Mouse (Mus musculus): ENCODE data around the gene P2rx3. TPM values are rescaled to one million over a fixed set of nuclear protein-coding genes. Genes with fewer than 3 reads are reported as not detected.
A peak's percentile ranks its signal among the peaks of the same experiment; 100 is the strongest.

The P2rx3 gene
- polyA plus RNA-seq, 1 experiment from 2014 or later: 51.0 TPM

GRCm38 (mm10) chr2:85056711-85057110 lies 19.4 kb upstream of the P2rx3 start:
- no peak overlapping the region for H3K9ac ChIP-seq
- H3K27me3 ChIP-seq (replicated peaks): no peaks in the 10 kb centered on the region
- 73% methylated on average over 5 of the region's 5 CpGs for WGBS
- H3K4me1 ChIP-seq: peaks cover 10% of the 10 kb centered on the region
- H3K4me3 ChIP-seq: no peak overlapping the region
- H3K4me2 ChIP-seq (replicated peaks): no peak overlapping the region
- H3K9me3 ChIP-seq: no peaks in the 10 kb centered on the region
- no peak overlapping the region for H3K27ac ChIP-seq
- peaks cover 86% of the 10 kb centered on the region for H3K36me3 ChIP-seq
- no peak for ATAC-seq (ENCODE audit: low FRiP score, low read depth)

GRCm38 (mm10) chr2:85053192-85053816 lies 16.0 kb upstream of the P2rx3 start:
- Histone ChIP-seq H3K4me3 (no peak overlapping the region), H3K9me3 (no peaks in the 10 kb centered on the region), H3K4me1 (peaks cover 27% of the 10 kb centered on the region), H3K27me3 (replicated peaks) (no peaks in the 10 kb centered on the region), H3K4me2 (replicated peaks) (no peak overlapping the region), H3K27ac (no peak overlapping the region), H3K9ac (no peak overlapping the region), H3K36me3 (peaks cover 65% of the 10 kb centered on the region)
- no peak for ATAC-seq (ENCODE audit: low FRiP score, low read depth)
- 87% methylated on average over 5 of the region's 5 CpGs for WGBS

- Histone ChIP-seq H3K4me2 (replicated peaks) (peak overlapping the region; percentile 52), H3K36me3 (peaks cover 54% of the 10 kb centered on the region), H3K9me3 (no peaks in the 10 kb centered on the region), H3K4me1 (peaks cover 33% of the 10 kb centered on the region), H3K9ac (peak overlapping the region; percentile 27; the same call in 1 of the 2 replicates), H3K27ac (no peak overlapping the region), H3K4me3 (peak overlapping the region; percentile 13; the same call in 1 of the 2 replicates), H3K27me3 (replicated peaks) (no peaks in the 10 kb centered on the region)
- ATAC-seq (ENCODE audit: low FRiP score, low read depth): no peak
- 57% methylated on average over 9 of the region's 9 CpGs for WGBS
Measured at GRCm38 (mm10) chr2:85050746-85051145, 13.5 kb upstream of the P2rx3 start.

- peak overlapping the region; percentile 27 for H3K9ac ChIP-seq
- peak overlapping the region; percentile 13; the same call in 1 of the 2 replicates for H3K4me3 ChIP-seq
Measured at GRCm38 (mm10) chr2:85050001-85050634, 12.9 kb upstream of the P2rx3 start.

GRCm38 (mm10) chr2:85049277-85049676 lies 12.0 kb upstream of the P2rx3 start:
- Histone ChIP-seq H3K4me1 (peaks cover 33% of the 10 kb centered on the region), H3K9ac (0 out of 2 replicates have a peak overlapping the region, but pooled peaks have one; percentile 26), H3K4me3 (no peak overlapping the region; the same call in 1 of the 2 replicates), H3K9me3 (no peaks in the 10 kb centered on the region), H3K27me3 (replicated peaks) (no peaks in the 10 kb centered on the region), H3K27ac (no peak overlapping the region), H3K4me2 (replicated peaks) (peak overlapping the region; percentile 73), H3K36me3 (peaks cover 53% of the 10 kb centered on the region)
- no peak for ATAC-seq (ENCODE audit: low FRiP score, low read depth)
- WGBS: 70% methylated on average over 4 of the region's 4 CpGs

More at GRCm38 (mm10) chr2:85050001-85050634, 12.9 kb upstream of the P2rx3 start:
- Histone ChIP-seq H3K36me3 (peaks cover 54% of the 10 kb centered on the region), H3K27ac (no peak overlapping the region), H3K4me1 (peaks cover 33% of the 10 kb centered on the region), H3K4me2 (replicated peaks) (peak overlapping the region; percentile 52), H3K27me3 (replicated peaks) (no peaks in the 10 kb centered on the region), H3K9me3 (no peaks in the 10 kb centered on the region)
- no peak for ATAC-seq (ENCODE audit: low FRiP score, low read depth)
- 6% methylated on average over 10 of the region's 10 CpGs for WGBS

- Histone ChIP-seq H3K36me3 (peaks cover 54% of the 10 kb centered on the region), H3K9ac (peak overlapping the region; percentile 76), H3K4me1 (peaks cover 33% of the 10 kb centered on the region), H3K4me3 (peak overlapping the region; percentile 71), H3K27me3 (replicated peaks) (no peaks in the 10 kb centered on the region), H3K4me2 (replicated peaks) (peak overlapping the region; percentile 73), H3K9me3 (no peaks in the 10 kb centered on the region), H3K27ac (peak overlapping the region; percentile 79)
- under 1% methylated on average over 39 of the region's 44 CpGs for WGBS
- peak; percentile 73 for ATAC-seq (ENCODE audit: low FRiP score, low read depth)
Measured at GRCm38 (mm10) chr2:85048168-85048751, 11.0 kb upstream of the P2rx3 start.

GRCm38 (mm10) chr2:85047596-85048167 lies 10.4 kb upstream of the P2rx3 start, which contains the start of gene Tnks1bp1:
Tnks1bp1 (plus strand) TSS chr2:85048022.
- peak within 1 kb of the TSS; percentile 73 for H3K4me2 ChIP-seq (replicated peaks)
- H3K9ac ChIP-seq: peak within 1 kb of the TSS; percentile 76
- H3K36me3 ChIP-seq: peaks cover 55% of the 10 kb centered on the region
- peaks cover 33% of the 10 kb centered on the region for H3K4me1 ChIP-seq
- peak within 1 kb of the TSS; percentile 79 for H3K27ac ChIP-seq
- H3K9me3 ChIP-seq: no peaks in the 10 kb centered on the region
- peak; percentile 90 for ATAC-seq (ENCODE audit: low FRiP score, low read depth)
- under 1% methylated on average over 42 of the region's 42 CpGs for WGBS
- H3K4me3 ChIP-seq: peak within 1 kb of the TSS; percentile 71
- H3K27me3 ChIP-seq (replicated peaks): no peaks in the 10 kb centered on the region

- H3K27ac ChIP-seq: no peak overlapping the region
- H3K4me2 ChIP-seq (replicated peaks): peak overlapping the region; percentile 73
- peak overlapping the region; percentile 71; the same call in 1 of the 2 replicates for H3K4me3 ChIP-seq
- no peaks in the 10 kb centered on the region for H3K27me3 ChIP-seq (replicated peaks)
- no peak for ATAC-seq (ENCODE audit: low FRiP score, low read depth)
- H3K36me3 ChIP-seq: peaks cover 55% of the 10 kb centered on the region
- H3K9me3 ChIP-seq: no peaks in the 10 kb centered on the region
- WGBS: 67% methylated on average over 10 of the region's 10 CpGs
- H3K4me1 ChIP-seq: peaks cover 33% of the 10 kb centered on the region
- peak overlapping the region; percentile 38; the same call in 1 of the 2 replicates for H3K9ac ChIP-seq
Measured at GRCm38 (mm10) chr2:85047081-85047480, 9.8 kb upstream of the P2rx3 start.

GRCm38 (mm10) chr2:85046222-85046621 lies 9.0 kb upstream of the P2rx3 start:
- Histone ChIP-seq H3K4me3 (no peak overlapping the region), H3K27me3 (replicated peaks) (no peaks in the 10 kb centered on the region), H3K4me2 (replicated peaks) (no peak overlapping the region), H3K27ac (no peak overlapping the region), H3K4me1 (peaks cover 33% of the 10 kb centered on the region), H3K36me3 (peaks cover 58% of the 10 kb centered on the region), H3K9me3 (no peaks in the 10 kb centered on the region), H3K9ac (no peak overlapping the region)
- WGBS: 87% methylated on average over 8 of the region's 8 CpGs
- ATAC-seq (ENCODE audit: low FRiP score, low read depth): no peak

GRCm38 (mm10) chr2:85043623-85044022 lies 6.4 kb upstream of the P2rx3 start:
- Histone ChIP-seq H3K9me3 (no peaks in the 10 kb centered on the region), H3K4me1 (peaks cover 10% of the 10 kb centered on the region), H3K27me3 (replicated peaks) (no peaks in the 10 kb centered on the region), H3K27ac (no peak overlapping the region), H3K4me2 (replicated peaks) (no peak overlapping the region), H3K4me3 (no peak overlapping the region), H3K9ac (0 out of 2 replicates have a peak overlapping the region, but pooled peaks have one; percentile 13), H3K36me3 (peaks cover 77% of the 10 kb centered on the region)
- no peak for ATAC-seq (ENCODE audit: low FRiP score, low read depth)
- 96% methylated on average over 7 of the region's 7 CpGs for WGBS

- ATAC-seq (ENCODE audit: low FRiP score, low read depth): no peak
Measured at GRCm38 (mm10) chr2:85038336-85038735, 1.1 kb upstream of the P2rx3 start.

More at GRCm38 (mm10) chr2:85038336-85038735, 1.1 kb upstream of the P2rx3 start:
- H3K27ac ChIP-seq: no peak overlapping the region
- H3K4me3 ChIP-seq: peak overlapping the region; percentile 68
- WGBS: 87% methylated on average over 13 of the region's 13 CpGs
- 0 out of 2 replicates have a peak overlapping the region, but pooled peaks have one; percentile 80 for H3K9ac ChIP-seq
- H3K4me1 ChIP-seq: peaks cover 14% of the 10 kb centered on the region; the same call in 1 of the 2 replicates
- H3K9me3 ChIP-seq: no peaks in the 10 kb centered on the region
- H3K36me3 ChIP-seq: peaks cover 41% of the 10 kb centered on the region
- H3K27me3 ChIP-seq (replicated peaks): no peaks in the 10 kb centered on the region
- H3K4me2 ChIP-seq (replicated peaks): peak overlapping the region; percentile 72

Data from neural tube, embryonic 12.5 days (tissue).